Comparison of ENCODE assay signal across 9 mouse cellular contexts in the genomic region with DNA sequence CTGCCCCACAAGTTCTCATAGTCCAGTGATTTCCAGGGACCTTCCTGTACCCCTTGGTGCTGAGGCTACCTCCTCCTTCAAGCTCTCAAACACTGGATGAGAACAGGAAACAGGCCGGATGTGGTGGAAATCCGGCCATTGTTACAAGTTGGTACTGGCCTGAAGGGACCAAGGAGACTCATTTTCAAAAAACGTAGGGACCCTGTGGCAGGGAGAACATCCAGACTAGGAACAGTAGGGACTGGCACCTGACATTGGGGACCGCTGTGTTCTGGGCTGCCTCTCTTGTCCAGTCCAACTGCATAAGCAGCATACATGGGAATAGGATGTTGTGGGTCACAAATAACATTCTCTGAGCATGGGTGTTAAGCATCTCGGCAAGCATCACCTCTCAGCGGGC. TPM values are rescaled to one million over a fixed set of nuclear protein-coding genes. Genes with fewer than 3 reads are reported as not detected.
DNase-seq lines count a peak whose midpoint lies in the region; ATAC-seq and TF ChIP-seq lines count a peak whose summit lies in the region.
"Had no signal": no experiment of that assay in that cellular context is flagged by ENCODE, and none has a peak within 500 bp of the region (broad histone marks: within the 10 kb centered on the region; RNA-seq: fewer than 3 reads in every experiment).

No protein-coding gene starts in this region.

- H3K4me2 ChIP-seq in hindbrain, embryonic 15.5 days, result peak overlapping the region; percentile 96
- H3K4me2 ChIP-seq in liver, embryonic 14.5 days (ENCODE audit: low read depth), result peak overlapping the region; percentile 16; the same call in 1 of the 2 replicates
- H3K4me2 ChIP-seq in neural tube, embryonic 15.5 days, result peak overlapping the region; percentile 86

- H3K4me3 ChIP-seq in gastrocnemius, adult 2 months, result peak overlapping the region; percentile 94
- no peak overlapping the region for H3K4me3 ChIP-seq in hindbrain, embryonic 15.5 days
- H3K4me3 ChIP-seq in liver, embryonic 14.5 days (ENCODE audit: insufficient read depth in 1 of 2, low read depth in 2 of 2, low read length in 2 of 2), result no peak overlapping the region
- H3K4me3 ChIP-seq in neural tube, embryonic 15.5 days (replicated peaks), result no peak overlapping the region

- H3K9me3 ChIP-seq in hindbrain, embryonic 15.5 days, result no peaks in the 10 kb centered on the region
- no peaks in the 10 kb centered on the region for H3K9me3 ChIP-seq in liver, embryonic 14.5 days (ENCODE audit: control insufficient read depth, low read length)
- no peaks in the 10 kb centered on the region for H3K9me3 ChIP-seq in neural tube, embryonic 15.5 days (replicated peaks)

- no peak for DNase-seq in gastrocnemius, adult 2 months
- DNase-seq in gastrocnemius, postnatal 36 days, result no peak
- DNase-seq in liver, embryonic 14.5 days (ENCODE audit: low read depth in 3 of 3, low spot score in 3 of 3), result no peak
- no peak for DNase-seq in testis, postnatal 14 days (ENCODE audit: low spot score)
- no peak for DNase-seq in spleen, postnatal 14 days (ENCODE audit: low spot score in 2 of 2)

- no peak for TF ChIP-seq EP300 in liver, embryonic 14.5 days (IDR thresholded peaks at IDR 0.05; ENCODE audit: low read depth)

- no peak for ATAC-seq in hindbrain, embryonic 15.5 days (ENCODE audit: low FRiP score, low read depth)
- ATAC-seq in liver, embryonic 14.5 days (ENCODE audit: insufficient read depth), result no peak
- no peak for ATAC-seq in neural tube, embryonic 15.5 days (ENCODE audit: low FRiP score)
- no peak for ATAC-seq in monocyte, adult 5-6 weeks (replicated peaks; ENCODE audit: insufficient number of reproducible peaks, low FRiP score, low TSS enrichment, poor library complexity, severe bottlenecking)

- peak overlapping the region; percentile 97 for H3K27ac ChIP-seq in gastrocnemius, adult 2 months
- 0 out of 2 replicates have a peak overlapping the region, but pooled peaks have one; percentile 17 for H3K27ac ChIP-seq in hindbrain, embryonic 15.5 days (replicated peaks)
- H3K27ac ChIP-seq in liver, embryonic 14.5 days, result no peak overlapping the region
- 0 out of 2 replicates have a peak overlapping the region, but pooled peaks have one; percentile 41 for H3K27ac ChIP-seq in neural tube, embryonic 15.5 days (replicated peaks)

- peaks cover 42% of the 10 kb centered on the region for H3K36me3 ChIP-seq in hindbrain, embryonic 15.5 days
- H3K36me3 ChIP-seq in liver, embryonic 14.5 days (replicated peaks; ENCODE audit: control insufficient read depth, insufficient read depth, low read depth), result peaks cover 40% of the 10 kb centered on the region
- peaks cover 38% of the 10 kb centered on the region for H3K36me3 ChIP-seq in neural tube, embryonic 15.5 days

- WGBS in hindbrain, embryonic 15.5 days, result 82% methylated on average over 6 of the region's 6 CpGs
- WGBS in liver, embryonic 14.5 days (ENCODE audit: insufficient replicate concordance), result 36% methylated on average over 6 of the region's 6 CpGs
- 84% methylated on average over 6 of the region's 6 CpGs for WGBS in neural tube, embryonic 15.5 days

- no peak for TF ChIP-seq CTCF in gastrocnemius, adult 2 months (IDR thresholded peaks at IDR 0.05)
- no peak for TF ChIP-seq CTCF in liver, embryonic 14.5 days (IDR thresholded peaks at IDR 0.05; ENCODE audit: low read depth)

- H3K27me3 ChIP-seq in hindbrain, embryonic 15.5 days, result no peaks in the 10 kb centered on the region
- no peaks in the 10 kb centered on the region for H3K27me3 ChIP-seq in liver, embryonic 14.5 days (ENCODE audit: control insufficient read depth, insufficient read depth, low read length)
- H3K27me3 ChIP-seq in neural tube, embryonic 15.5 days (replicated peaks), result no peaks in the 10 kb centered on the region

- intact Hi-C loops in gastrocnemius, adult 2 months (cut with DNase I), result loop anchor here (5.0 kb wide), 1 partner anchor 59 kb away; no protein-coding TSS in a partner anchor
- intact Hi-C loops in gastrocnemius, postnatal 36 days (cut with DNase I), result no loop called here

- peaks cover 42% of the 10 kb centered on the region for H3K4me1 ChIP-seq in hindbrain, embryonic 15.5 days (replicated peaks)
- H3K4me1 ChIP-seq in liver, embryonic 14.5 days (replicated peaks; ENCODE audit: control insufficient read depth in 2 of 2, insufficient read depth in 2 of 2, low read length in 1 of 2), result peaks cover 17 to 29% of the 10 kb centered on the region in 2 experiments
- H3K4me1 ChIP-seq in neural tube, embryonic 15.5 days, result peaks cover 42% of the 10 kb centered on the region

- H3K9ac ChIP-seq in hindbrain, embryonic 15.5 days, result no peak overlapping the region
- H3K9ac ChIP-seq in liver, embryonic 14.5 days (replicated peaks), result no peak overlapping the region
- peak overlapping the region; percentile 98; the same call in 1 of the 2 replicates for H3K9ac ChIP-seq in neural tube, embryonic 15.5 days (replicated peaks)

RNA-seq across cellular contexts. Expression of a gene that starts 3.5 kb away (rescaled TPM):
- total RNA-seq in gastrocnemius, adult 2 months (2021), result 10 to 100 TPM; 22.3 to 23.5 TPM
- 10 to 100 TPM; 18.3 to 21.7 TPM for total RNA-seq in gastrocnemius, postnatal 36 days (2021)
- 56.2 and 58.1 TPM in 2 replicates for polyA plus RNA-seq in hindbrain, embryonic 15.5 days (2015; fragmentation: Nextera tagmentation; extraction: Ambion mirVana)
- 16.2 and 16.3 TPM in 2 replicates for polyA plus RNA-seq in liver, embryonic 14.5 days (2012; rRNA removed)
- 6.3 and 7.0 TPM in 2 replicates for polyA plus RNA-seq in liver, embryonic 14.5 days (2014; fragmentation: Nextera tagmentation; extraction: Ambion mirVana)
- polyA plus RNA-seq in neural tube, embryonic 15.5 days (2015; fragmentation: Nextera tagmentation; extraction: Ambion mirVana), result 52.4 and 55.2 TPM in 2 replicates
- total RNA-seq in monocyte, adult 5-6 weeks (2017), result 37.9 to 49.8 TPM (median 38.3 TPM) in 3 replicates

RNA-seq across cellular contexts. Expression of a gene that starts 18.9 kb away (rescaled TPM):
- 10 to 100 TPM in 1 of 2 experiments, 1 to 10 TPM in 1; 8.7 to 12.9 TPM for total RNA-seq in gastrocnemius, adult 2 months (2021)
- 10 to 100 TPM; 10.3 to 12.6 TPM for total RNA-seq in gastrocnemius, postnatal 36 days (2021)
- 91.5 and 94.6 TPM in 2 replicates for polyA plus RNA-seq in hindbrain, embryonic 15.5 days (2015; fragmentation: Nextera tagmentation; extraction: Ambion mirVana)
- 22.7 and 25.1 TPM in 2 replicates for polyA plus RNA-seq in liver, embryonic 14.5 days (2012; rRNA removed)
- polyA plus RNA-seq in liver, embryonic 14.5 days (2014; fragmentation: Nextera tagmentation; extraction: Ambion mirVana), result 36.6 and 40.6 TPM in 2 replicates
- polyA plus RNA-seq in neural tube, embryonic 15.5 days (2015; fragmentation: Nextera tagmentation; extraction: Ambion mirVana), result 89.4 and 90.5 TPM in 2 replicates
- total RNA-seq in monocyte, adult 5-6 weeks (2017), result 19.2 to 46.1 TPM (median 34.5 TPM) in 3 replicates

RNA-seq across cellular contexts. Expression of a gene that starts 19.3 kb away (rescaled TPM):
- total RNA-seq in gastrocnemius, adult 2 months (2021), result 1 to 10 TPM; 5.3 to 6.3 TPM
- total RNA-seq in gastrocnemius, postnatal 36 days (2021), result 1 to 10 TPM; 3.7 to 7.8 TPM
- polyA plus RNA-seq in hindbrain, embryonic 15.5 days (2015; fragmentation: Nextera tagmentation; extraction: Ambion mirVana), result 22.6 and 24.0 TPM in 2 replicates
- polyA plus RNA-seq in liver, embryonic 14.5 days (2012; rRNA removed), result 24.7 and 58.1 TPM in 2 replicates
- 5.2 and 5.6 TPM in 2 replicates for polyA plus RNA-seq in liver, embryonic 14.5 days (2014; fragmentation: Nextera tagmentation; extraction: Ambion mirVana)
- 20.3 and 28.6 TPM in 2 replicates for polyA plus RNA-seq in neural tube, embryonic 15.5 days (2015; fragmentation: Nextera tagmentation; extraction: Ambion mirVana)
- total RNA-seq in monocyte, adult 5-6 weeks (2017), result 11.0 to 39.0 TPM (median 11.8 TPM) in 3 replicates

RNA-seq across cellular contexts. Expression of a gene that starts 33.8 kb away (rescaled TPM):
- not detected for total RNA-seq in gastrocnemius, adult 2 months (2021)
- not detected for total RNA-seq in gastrocnemius, postnatal 36 days (2021)
- 28.2 and 28.8 TPM in 2 replicates for polyA plus RNA-seq in hindbrain, embryonic 15.5 days (2015; fragmentation: Nextera tagmentation; extraction: Ambion mirVana)
- polyA plus RNA-seq in liver, embryonic 14.5 days (2012; rRNA removed), result 0.02 TPM in 1 of 2 replicates, not detected in the other
- polyA plus RNA-seq in liver, embryonic 14.5 days (2014; fragmentation: Nextera tagmentation; extraction: Ambion mirVana), result 0.18 TPM in 1 of 2 replicates, not detected in the other
- polyA plus RNA-seq in neural tube, embryonic 15.5 days (2015; fragmentation: Nextera tagmentation; extraction: Ambion mirVana), result 36.2 and 39.3 TPM in 2 replicates
- total RNA-seq in monocyte, adult 5-6 weeks (2017), result not detected in 3 replicates
- total RNA-seq: common myeloid progenitor, adult 5-6 weeks had no signal

RNA-seq across cellular contexts. Expression of a gene that starts 41.7 kb away (rescaled TPM):
- 10 to 100 TPM; 10.9 to 11.3 TPM for total RNA-seq in gastrocnemius, adult 2 months (2021)
- 1 to 10 TPM; 9.1 to 9.3 TPM for total RNA-seq in gastrocnemius, postnatal 36 days (2021)
- 28.6 and 30.4 TPM in 2 replicates for polyA plus RNA-seq in hindbrain, embryonic 15.5 days (2015; fragmentation: Nextera tagmentation; extraction: Ambion mirVana)
- polyA plus RNA-seq in liver, embryonic 14.5 days (2012; rRNA removed), result 10.8 and 15.3 TPM in 2 replicates
- 15.7 and 17.1 TPM in 2 replicates for polyA plus RNA-seq in liver, embryonic 14.5 days (2014; fragmentation: Nextera tagmentation; extraction: Ambion mirVana)
- 30.9 and 31.1 TPM in 2 replicates for polyA plus RNA-seq in neural tube, embryonic 15.5 days (2015; fragmentation: Nextera tagmentation; extraction: Ambion mirVana)
- total RNA-seq in monocyte, adult 5-6 weeks (2017), result 37.3 to 57.4 TPM (median 43.2 TPM) in 3 replicates

Comparison
In these comparisons a context has a peak if more than half of its experiments do, and no peak if none do; other contexts are left out.
1. H3K4me2 ChIP-seq: peak in every context shown above with its lines; median percentile 96 in hindbrain, embryonic 15.5 days; 86 in neural tube, embryonic 15.5 days; 16 in liver, embryonic 14.5 days.